Mouse (Mus musculus) heart, embryonic 14.5 days (tissue): ENCODE measurements around the gene Camk2g. TPM values are rescaled to one million over a fixed set of nuclear protein-coding genes. Genes with fewer than 3 reads are reported as not detected.

Experiments
- ATAC-seq: fragments of 200-750 bp; cut with Nextera tagmentation; 2 replicates; pipeline ENCODE4 v1.8.0; 2017; ENCODE audit warnings: low read depth, moderate TSS enrichment; ENCODE audit not compliant: insufficient number of reproducible peaks, insufficient read depth, low FRiP score
- H3K27ac ChIP-seq, 2 experiments: fragments of 200-500 bp in 1 of 2; fragments of 300-500 bp in 1 of 2; sonication (generic) in 1 of 2; replicated peaks in 1 of 2; 2 replicates each; pipeline ENCODE4 v1.5.1; 2012 to 2014; ENCODE audit warnings: low read depth in 2 of 2, low read length in 2 of 2, control low read depth in 1 of 2, mild to moderate bottlenecking in 1 of 2, mixed read lengths in 1 of 2; ENCODE audit not compliant: control insufficient read depth in 1 of 2, insufficient read depth in 1 of 2
- H3K27me3 ChIP-seq: fragments of 300-500 bp; sonication (generic); 2 replicates; pipeline ENCODE4 v1.6.1; 2014; ENCODE audit warnings: mild to moderate bottlenecking, low read length, control low read depth; ENCODE audit not compliant: control insufficient read depth, insufficient read depth
- H3K36me3 ChIP-seq: fragments of 300-500 bp; sonication (generic); 2 replicates; pipeline ENCODE4 v1.6.1; 2014; ENCODE audit warnings: mild to moderate bottlenecking, control low read depth, low read length, mixed read lengths; ENCODE audit not compliant: control insufficient read depth, insufficient read depth
- H3K4me1 ChIP-seq, 2 experiments: fragments of 200-500 bp in 1 of 2; fragments of 300-500 bp in 1 of 2; sonication (generic) in 1 of 2; 2 replicates each; pipeline ENCODE4 v1.6.1; 2012 to 2014; ENCODE audit warnings: low read length in 2 of 2, control low read depth in 1 of 2, mixed read lengths in 1 of 2; ENCODE audit not compliant: control insufficient read depth in 2 of 2, insufficient read depth in 2 of 2
- H3K4me2 ChIP-seq: fragments of 300-500 bp; sonication (generic); 2 replicates; pipeline ENCODE4 v1.6.1; 2014; ENCODE audit warnings: mild to moderate bottlenecking, low read length
- H3K4me3 ChIP-seq, 2 experiments: fragments of 200-500 bp in 1 of 2; fragments of 300-500 bp in 1 of 2; sonication (generic) in 1 of 2; 2 replicates each; pipeline ENCODE4 v1.5.1; 2012 to 2014; ENCODE audit warnings: low read length in 2 of 2, mild to moderate bottlenecking in 2 of 2, control low read depth in 1 of 2, low read depth in 1 of 2, moderate library complexity in 1 of 2; ENCODE audit not compliant: control insufficient read depth in 1 of 2, insufficient read depth in 1 of 2
- H3K9ac ChIP-seq: fragments of 300-500 bp; sonication (generic); 2 replicates; pipeline ENCODE4 v1.6.1; 2014; ENCODE audit warnings: mild to moderate bottlenecking, low read length
- H3K9me3 ChIP-seq: fragments of 300-500 bp; sonication (generic); 2 replicates; pipeline ENCODE4 v1.6.1; 2016; ENCODE audit warnings: low read length, control low read depth; ENCODE audit not compliant: control insufficient read depth
- WGBS: fragments of 180-500 bp; shearing (Covaris S2); extraction: QIAGEN DNeasy Blood & Tissue Kit; methylation state at CpG from one replicate; pipeline ENCODE4 v1.1.7; 2014; 5-methylcytosine and 5-hydroxymethylcytosine counted together
- polyA plus RNA-seq: library from polyadenylated mRNA; unstranded; fragments of >200 nt; fragmentation: Nextera tagmentation; extraction: Ambion mirVana; gene quantifications from 2 replicates; pipeline ENCODE4 v1.2.1, GENCODE M21; 2014

The Camk2g gene
- polyA plus RNA-seq, 1 experiment from 2014 or later, result 64.0 TPM

GRCm38 (mm10) chr14:20825516-20825915, 31.6 kb upstream of the Camk2g start:
- ATAC-seq, result no peak
- Histone ChIP-seq H3K27ac (no peak overlapping the region), H3K36me3 (no peaks in the 10 kb centered on the region), H3K9ac (no peak overlapping the region), H3K4me2 (no peak overlapping the region), H3K27me3 (no peaks in the 10 kb centered on the region), H3K4me1 (peaks cover 0 to 2% of the 10 kb centered on the region in 2 experiments; a peak in 1 of 4 replicates), H3K9me3 (no peaks in the 10 kb centered on the region), H3K4me3 (no peak overlapping the region)
- 86% methylated on average over 2 of the region's 2 CpGs for WGBS

GRCm38 (mm10) chr14:20824517-20824916, 30.6 kb upstream of the Camk2g start:
- H3K4me3 ChIP-seq, result no peak overlapping the region
- peaks cover 0 to under 1% of the 10 kb centered on the region in 2 experiments; a peak in 1 of 4 replicates for H3K4me1 ChIP-seq
- H3K9me3 ChIP-seq, result no peaks in the 10 kb centered on the region
- 63% methylated on average over 1 of the region's 1 CpGs for WGBS
- H3K9ac ChIP-seq, result no peak overlapping the region
- no peaks in the 10 kb centered on the region for H3K27me3 ChIP-seq
- H3K4me2 ChIP-seq, result no peak overlapping the region
- H3K27ac ChIP-seq, result no peak overlapping the region
- ATAC-seq, result no peak
- no peaks in the 10 kb centered on the region for H3K36me3 ChIP-seq

GRCm38 (mm10) chr14:20815448-20815847, 21.6 kb upstream of the Camk2g start:
- no peak for ATAC-seq
- Histone ChIP-seq H3K9ac (no peak overlapping the region), H3K4me3 (no peak overlapping the region), H3K27ac (no peak overlapping the region), H3K27me3 (no peaks in the 10 kb centered on the region), H3K9me3 (peaks cover 2% of the 10 kb centered on the region; the same call in 1 of the 2 replicates), H3K4me1 (no peaks in the 10 kb centered on the region), H3K4me2 (no peak overlapping the region), H3K36me3 (no peaks in the 10 kb centered on the region)
- 85% methylated on average over 3 of the region's 3 CpGs for WGBS

- H3K27me3 ChIP-seq, result no peaks in the 10 kb centered on the region
- no peak for ATAC-seq
- no peak overlapping the region for H3K27ac ChIP-seq
- H3K4me2 ChIP-seq, result no peak overlapping the region
- H3K9ac ChIP-seq, result no peak overlapping the region
- WGBS, result 75% methylated on average over 7 of the region's 7 CpGs
- H3K4me3 ChIP-seq, result no peak overlapping the region
- H3K9me3 ChIP-seq, result peaks cover 2% of the 10 kb centered on the region; the same call in 1 of the 2 replicates
- no peaks in the 10 kb centered on the region for H3K4me1 ChIP-seq
- H3K36me3 ChIP-seq, result no peaks in the 10 kb centered on the region
These were observed 18.0 kb upstream of the Camk2g start for GRCm38 (mm10) chr14:20811779-20812406.

- Histone ChIP-seq H3K9me3 (no peaks in the 10 kb centered on the region), H3K9ac (no peak overlapping the region), H3K36me3 (no peaks in the 10 kb centered on the region), H3K4me1 (peaks cover 2 to 3% of the 10 kb centered on the region in 2 experiments; a peak in 3 of 4 replicates), H3K4me2 (no peak overlapping the region), H3K27ac (no peak overlapping the region), H3K4me3 (no peak overlapping the region), H3K27me3 (no peaks in the 10 kb centered on the region)
- 84% methylated on average over 8 of the region's 8 CpGs for WGBS
- no peak for ATAC-seq
These were observed 17.3 kb upstream of the Camk2g start for GRCm38 (mm10) chr14:20811236-20811635.

GRCm38 (mm10) chr14:20809820-20810219, 15.9 kb upstream of the Camk2g start:
- Histone ChIP-seq H3K9me3 (no peaks in the 10 kb centered on the region), H3K4me2 (no peak overlapping the region), H3K9ac (no peak overlapping the region), H3K4me3 (no peak overlapping the region), H3K27me3 (no peaks in the 10 kb centered on the region), H3K4me1 (peaks cover 14 to 17% of the 10 kb centered on the region in 2 experiments), H3K36me3 (no peaks in the 10 kb centered on the region), H3K27ac (no peak overlapping the region)
- ATAC-seq, result no peak

- no peak for ATAC-seq
- WGBS, result 75% methylated on average over 4 of the region's 4 CpGs
These were observed 15.5 kb upstream of the Camk2g start for GRCm38 (mm10) chr14:20809349-20809748.

More at GRCm38 (mm10) chr14:20809349-20809748, 15.5 kb upstream of the Camk2g start:
- Histone ChIP-seq H3K4me3 (no peak overlapping the region), H3K36me3 (no peaks in the 10 kb centered on the region), H3K4me2 (no peak overlapping the region), H3K4me1 (peaks cover 17 to 22% of the 10 kb centered on the region in 2 experiments), H3K9me3 (no peaks in the 10 kb centered on the region), H3K9ac (no peak overlapping the region), H3K27ac (no peak overlapping the region), H3K27me3 (no peaks in the 10 kb centered on the region)
